Mouse (Mus musculus) G1E (cell line): Measurements from ENCODE around the gene Glis2. TPM values are rescaled to one million over a fixed set of nuclear protein-coding genes. Genes with fewer than 3 reads are reported as not detected.

Experiments
- ATAC-seq: 2 replicates; pipeline ENCODE4 v1.8.0; 2016; ENCODE audit warnings: mild to moderate bottlenecking; ENCODE audit not compliant: insufficient number of reproducible peaks, poor library complexity, low FRiP score, severe bottlenecking; ENCODE audit errors: extremely low read depth
- DNase-seq: peaks from one replicate; pipeline ENCODE4 v3.0.0; 2012; ENCODE audit warnings: low spot score
- H3K27me3 ChIP-seq: 2 replicates; pipeline ENCODE4 v1.6.1; 2012; ENCODE audit warnings: mild to moderate bottlenecking, low read length, inconsistent platforms; ENCODE audit not compliant: insufficient read depth
- H3K36me3 ChIP-seq: replicated peaks from 2 replicates; pipeline ENCODE3; 2012; ENCODE audit warnings: mild to moderate bottlenecking, inconsistent platforms
- H3K4me1 ChIP-seq: 2 replicates; pipeline ENCODE4 v1.6.1; 2012; ENCODE audit warnings: low read depth, low read length, inconsistent platforms, mixed read lengths; ENCODE audit not compliant: insufficient read depth
- H3K4me3 ChIP-seq: 2 replicates; pipeline ENCODE4 v1.5.1; 2012; ENCODE audit warnings: low read depth, mild to moderate bottlenecking, inconsistent platforms, low read length, moderate library complexity, mixed read lengths
- H3K9me3 ChIP-seq: replicated peaks from 2 replicates; pipeline ENCODE4 v1.6.1; 2012; ENCODE audit warnings: inconsistent platforms
- CTCF ChIP-seq: IDR thresholded peaks from 2 replicates; pipeline ENCODE4 v1.5.1; 2012; ENCODE audit warnings: low read depth, low read length, inconsistent platforms, mixed read lengths
- GATA1 ChIP-seq: IDR thresholded peaks from 2 replicates; pipeline ENCODE4 v1.6.1; 2012; ENCODE audit warnings: borderline replicate concordance, low read length, inconsistent platforms, mixed read lengths
- GATA2 ChIP-seq: IDR thresholded peaks from 2 replicates; pipeline ENCODE4 v1.6.1; 2012; ENCODE audit warnings: low read depth, low read length, inconsistent platforms, borderline replicate concordance
- POLR2AphosphoS5 ChIP-seq: IDR thresholded peaks from 2 replicates; pipeline ENCODE4 v1.6.1; 2012; ENCODE audit warnings: low read depth, low read length, inconsistent platforms; ENCODE audit not compliant: insufficient replicate concordance
- TAL1 ChIP-seq: conservative IDR thresholded peaks from 2 replicates; pipeline ENCODE4 v1.6.1; 2012; ENCODE audit warnings: low read depth, low read length, inconsistent platforms, mixed read lengths
- polyA plus RNA-seq: library from polyadenylated mRNA; stranded (reverse); fragments of >175 nt; gene quantifications from 2 replicates; pipeline ENCODE4 v1.2.3, GENCODE M21; 2012
- total RNA-seq, 2 experiments: library from RNA; stranded (forward) in 1 of 2; stranded (reverse) in 1 of 2; fragments of 200-1000 nt in 1 of 2; fragments of >200 nt in 1 of 2; fragmentation: Nextera tagmentation in 1 of 2; gene quantifications; 2 replicates each; pipeline ENCODE4 v1.2.3; 2014 to 2017

The Glis2 gene
- total and polyA plus RNA-seq, 3 experiments = 1.0 to 2.8 (median 2.6) TPM

GRCm38 (mm10) chr16:4658781-4659245 lies 64.3 kb downstream of the Glis2 start:
- TF ChIP-seq POLR2AphosphoS5 (no peak), CTCF (no peak), GATA1 (no peak), GATA2 (no peak)
- DNase-seq = no peak
- H3K4me3 ChIP-seq = no peak overlapping the region
- H3K9me3 ChIP-seq = no peaks in the 10 kb centered on the region
- no peak for ATAC-seq
- no peaks in the 10 kb centered on the region for H3K27me3 ChIP-seq
- peaks cover 93% of the 10 kb centered on the region for H3K36me3 ChIP-seq
- H3K4me1 ChIP-seq = peaks cover 11% of the 10 kb centered on the region

- peaks cover 11% of the 10 kb centered on the region for H3K4me1 ChIP-seq
- peaks cover 92% of the 10 kb centered on the region for H3K36me3 ChIP-seq
- H3K9me3 ChIP-seq = no peaks in the 10 kb centered on the region
- DNase-seq (no peak), ATAC-seq (no peak)
- H3K4me3 ChIP-seq = no peak overlapping the region
- H3K27me3 ChIP-seq = no peaks in the 10 kb centered on the region
- no peak for TF ChIP-seq TAL1
- TF ChIP-seq GATA1 = no peak
- no peak for TF ChIP-seq POLR2AphosphoS5
- TF ChIP-seq GATA2 = no peak
- no peak for TF ChIP-seq CTCF
Measured at GRCm38 (mm10) chr16:4659326-4659725, 64.8 kb downstream of the Glis2 start.

GRCm38 (mm10) chr16:4661605-4662004 lies 67.1 kb downstream of the Glis2 start:
- Histone ChIP-seq H3K4me3 (no peak overlapping the region), H3K9me3 (no peaks in the 10 kb centered on the region), H3K27me3 (no peaks in the 10 kb centered on the region), H3K4me1 (peaks cover 5% of the 10 kb centered on the region), H3K36me3 (peaks cover 92% of the 10 kb centered on the region)
- ATAC-seq = no peak
- no peak for DNase-seq
- no peak for TF ChIP-seq CTCF
- TF ChIP-seq TAL1 = no peak
- TF ChIP-seq POLR2AphosphoS5 = no peak
- TF ChIP-seq GATA1 = no peak
- no peak for TF ChIP-seq GATA2

- Histone ChIP-seq H3K27me3 (no peaks in the 10 kb centered on the region), H3K36me3 (peaks cover 93% of the 10 kb centered on the region), H3K9me3 (no peaks in the 10 kb centered on the region), H3K4me1 (no peaks in the 10 kb centered on the region; the same call in 1 of the 2 replicates), H3K4me3 (no peak overlapping the region)
- DNase-seq = no peak
- TF ChIP-seq TAL1 (no peak), GATA1 (no peak), CTCF (no peak), GATA2 (no peak), POLR2AphosphoS5 (no peak)
- ATAC-seq = no peak
Measured at GRCm38 (mm10) chr16:4663806-4664205, 69.3 kb downstream of the Glis2 start.

- H3K4me3 ChIP-seq = no peak overlapping the region
- no peak for ATAC-seq
Measured at GRCm38 (mm10) chr16:4665726-4666125, 71.2 kb downstream of the Glis2 start.

GRCm38 (mm10) chr16:4667190-4667808 lies 72.8 kb downstream of the Glis2 start:
- Histone ChIP-seq H3K36me3 (peaks cover 91% of the 10 kb centered on the region), H3K4me3 (no peak overlapping the region), H3K4me1 (no peaks in the 10 kb centered on the region; the same call in 1 of the 2 replicates), H3K27me3 (no peaks in the 10 kb centered on the region), H3K9me3 (no peaks in the 10 kb centered on the region)
- ATAC-seq (peak; percentile 66), DNase-seq (peak; percentile 62)
- TF ChIP-seq CTCF (peak; percentile 53), GATA1 (no peak), TAL1 (no peak)

More at GRCm38 (mm10) chr16:4665726-4666125, 71.2 kb downstream of the Glis2 start:
- peaks cover 94% of the 10 kb centered on the region for H3K36me3 ChIP-seq
- no peaks in the 10 kb centered on the region for H3K27me3 ChIP-seq
- DNase-seq = no peak
- H3K4me1 ChIP-seq = no peaks in the 10 kb centered on the region; the same call in 1 of the 2 replicates
- TF ChIP-seq GATA2 (no peak), CTCF (no peak), GATA1 (no peak), POLR2AphosphoS5 (no peak), TAL1 (no peak)
- H3K9me3 ChIP-seq = no peaks in the 10 kb centered on the region
